Mouse (Mus musculus) G1E (cell line): ENCODE measurements at regions not wholly inside any gene's neighbourhood (a gene's known extent, or its start where the extent isn't known, plus 50 kb on each side); places are given as distances from the start of the nearest gene placed in this dataset.

Source experiments
- ATAC-seq: 2 replicates; pipeline ENCODE4 v1.8.0; 2016; ENCODE audit warnings: mild to moderate bottlenecking; ENCODE audit not compliant: insufficient number of reproducible peaks, poor library complexity, low FRiP score, severe bottlenecking; ENCODE audit errors: extremely low read depth
- DNase-seq: peaks from one replicate; pipeline ENCODE4 v3.0.0; 2012; ENCODE audit warnings: low spot score
- H3K27me3 ChIP-seq: 2 replicates; pipeline ENCODE4 v1.6.1; 2012; ENCODE audit warnings: mild to moderate bottlenecking, low read length, inconsistent platforms; ENCODE audit not compliant: insufficient read depth
- H3K36me3 ChIP-seq: replicated peaks from 2 replicates; pipeline ENCODE3; 2012; ENCODE audit warnings: mild to moderate bottlenecking, inconsistent platforms
- H3K4me1 ChIP-seq: 2 replicates; pipeline ENCODE4 v1.6.1; 2012; ENCODE audit warnings: low read depth, low read length, inconsistent platforms, mixed read lengths; ENCODE audit not compliant: insufficient read depth
- H3K4me3 ChIP-seq: 2 replicates; pipeline ENCODE4 v1.5.1; 2012; ENCODE audit warnings: low read depth, mild to moderate bottlenecking, inconsistent platforms, low read length, moderate library complexity, mixed read lengths
- H3K9me3 ChIP-seq: replicated peaks from 2 replicates; pipeline ENCODE4 v1.6.1; 2012; ENCODE audit warnings: inconsistent platforms
- CTCF ChIP-seq: IDR thresholded peaks from 2 replicates; pipeline ENCODE4 v1.5.1; 2012; ENCODE audit warnings: low read depth, low read length, inconsistent platforms, mixed read lengths
- GATA1 ChIP-seq: IDR thresholded peaks from 2 replicates; pipeline ENCODE4 v1.6.1; 2012; ENCODE audit warnings: borderline replicate concordance, low read length, inconsistent platforms, mixed read lengths
- GATA2 ChIP-seq: IDR thresholded peaks from 2 replicates; pipeline ENCODE4 v1.6.1; 2012; ENCODE audit warnings: low read depth, low read length, inconsistent platforms, borderline replicate concordance
- POLR2AphosphoS5 ChIP-seq: IDR thresholded peaks from 2 replicates; pipeline ENCODE4 v1.6.1; 2012; ENCODE audit warnings: low read depth, low read length, inconsistent platforms; ENCODE audit not compliant: insufficient replicate concordance
- TAL1 ChIP-seq: conservative IDR thresholded peaks from 2 replicates; pipeline ENCODE4 v1.6.1; 2012; ENCODE audit warnings: low read depth, low read length, inconsistent platforms, mixed read lengths

DNA sequence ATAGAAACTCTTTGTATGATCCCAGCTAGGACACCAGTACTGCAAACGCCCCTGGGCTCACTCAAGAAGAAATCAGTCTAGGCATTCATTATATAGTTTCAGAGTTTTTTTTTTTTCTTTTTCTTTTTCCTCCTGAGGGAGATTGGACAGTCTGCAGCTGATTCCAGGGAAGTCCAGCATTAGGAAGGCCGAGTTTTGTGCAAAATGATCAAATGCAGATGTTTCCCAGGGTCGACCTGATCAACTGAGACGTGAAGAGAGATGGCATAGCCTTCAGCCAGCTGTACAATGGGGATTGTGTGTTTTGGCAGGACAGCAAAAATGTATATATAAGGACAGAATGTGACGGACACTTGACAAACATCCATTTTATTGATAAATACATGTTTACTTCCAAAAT, 107.7 kb upstream of the Six2 start:
- DNase-seq (no peak), ATAC-seq (no peak)
- TF ChIP-seq TAL1 (no peak), GATA2 (no peak), GATA1 (no peak), CTCF (no peak), POLR2AphosphoS5 (no peak)
- no peaks in the 10 kb centered on the region for H3K4me1 ChIP-seq
- no peaks in the 10 kb centered on the region for H3K36me3 ChIP-seq
- peaks cover 18% of the 10 kb centered on the region; the same call in 1 of the 2 replicates for H3K27me3 ChIP-seq
- no peak overlapping the region for H3K4me3 ChIP-seq
- no peaks in the 10 kb centered on the region for H3K9me3 ChIP-seq

DNA sequence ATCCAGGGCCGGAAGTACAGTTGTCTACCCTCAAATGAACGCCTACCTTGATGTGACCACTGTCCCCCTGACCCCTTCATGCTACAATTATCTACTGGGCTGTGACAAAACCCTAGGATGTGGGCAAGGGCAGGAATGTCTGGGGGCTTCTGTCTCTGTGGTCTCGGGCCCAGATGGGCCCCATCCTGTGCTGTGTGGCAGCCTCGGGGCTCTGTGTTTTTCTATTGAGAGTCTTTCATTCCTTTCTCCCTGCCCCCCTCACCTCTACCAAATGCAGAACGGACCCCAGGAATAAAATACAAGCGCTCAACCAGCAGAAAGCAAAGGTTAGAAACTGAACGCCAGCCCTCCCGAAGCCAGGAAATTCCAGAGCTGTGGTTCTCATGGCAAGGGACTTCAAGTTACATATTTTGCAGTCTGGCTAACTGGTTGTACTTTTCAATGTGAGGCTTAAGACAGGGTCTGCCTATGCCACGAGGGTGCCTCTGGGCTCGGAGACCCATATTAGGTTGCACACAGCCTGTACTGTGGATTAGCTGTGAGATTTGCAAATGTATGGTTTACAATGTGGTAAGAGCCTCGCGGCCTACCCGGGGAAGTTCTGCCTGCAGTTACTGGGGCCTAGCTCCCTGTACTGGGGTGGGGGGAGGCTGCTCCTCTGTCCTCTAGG, 97.7 kb upstream of the Six2 start:
- no peak for TF ChIP-seq TAL1
- TF ChIP-seq CTCF, result no peak
- no peak for TF ChIP-seq POLR2AphosphoS5
- TF ChIP-seq GATA1, result no peak
- TF ChIP-seq GATA2, result no peak
- no peak for DNase-seq
- no peak overlapping the region for H3K4me3 ChIP-seq
- no peaks in the 10 kb centered on the region for H3K36me3 ChIP-seq
- no peaks in the 10 kb centered on the region for H3K27me3 ChIP-seq
- no peak for ATAC-seq
- no peaks in the 10 kb centered on the region for H3K9me3 ChIP-seq
- no peaks in the 10 kb centered on the region for H3K4me1 ChIP-seq

DNA sequence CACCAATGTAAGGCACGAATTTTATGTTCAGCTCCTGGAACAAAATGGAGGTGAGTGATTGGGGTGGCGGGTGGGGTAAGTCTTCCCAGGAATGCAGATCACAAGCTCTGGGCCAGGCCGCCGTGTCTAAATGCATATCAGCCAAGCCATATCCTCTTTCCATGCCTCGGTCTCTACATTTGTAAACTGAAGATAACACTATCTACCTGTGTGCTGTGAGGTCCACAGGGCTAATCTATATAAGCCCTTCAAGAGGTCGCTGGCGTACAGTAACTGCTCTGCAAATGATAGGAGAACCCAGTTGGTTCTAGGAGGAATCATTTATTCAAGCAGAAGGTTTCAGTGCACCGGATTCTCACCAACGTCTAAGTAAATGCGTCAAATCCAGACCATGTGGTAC, 92.4 kb upstream of the Six2 start:
- Histone ChIP-seq H3K9me3 (no peaks in the 10 kb centered on the region), H3K4me3 (no peak overlapping the region), H3K36me3 (no peaks in the 10 kb centered on the region), H3K4me1 (no peaks in the 10 kb centered on the region), H3K27me3 (no peaks in the 10 kb centered on the region; the same call in 1 of the 2 replicates)
- no peak for ATAC-seq
- no peak for DNase-seq
- TF ChIP-seq CTCF (no peak), GATA2 (no peak), POLR2AphosphoS5 (no peak), TAL1 (no peak), GATA1 (no peak)

- H3K36me3 ChIP-seq, result no peaks in the 10 kb centered on the region
- H3K4me3 ChIP-seq, result no peak overlapping the region
- no peak for ATAC-seq
- no peaks in the 10 kb centered on the region; the same call in 1 of the 2 replicates for H3K27me3 ChIP-seq
- no peak for TF ChIP-seq GATA2
- H3K9me3 ChIP-seq, result no peaks in the 10 kb centered on the region
- DNase-seq, result no peak
- H3K4me1 ChIP-seq, result no peaks in the 10 kb centered on the region
Observed at GRCm38 (mm10) chr17:85776876-85777275, 88.8 kb upstream of the Six2 start.

DNA sequence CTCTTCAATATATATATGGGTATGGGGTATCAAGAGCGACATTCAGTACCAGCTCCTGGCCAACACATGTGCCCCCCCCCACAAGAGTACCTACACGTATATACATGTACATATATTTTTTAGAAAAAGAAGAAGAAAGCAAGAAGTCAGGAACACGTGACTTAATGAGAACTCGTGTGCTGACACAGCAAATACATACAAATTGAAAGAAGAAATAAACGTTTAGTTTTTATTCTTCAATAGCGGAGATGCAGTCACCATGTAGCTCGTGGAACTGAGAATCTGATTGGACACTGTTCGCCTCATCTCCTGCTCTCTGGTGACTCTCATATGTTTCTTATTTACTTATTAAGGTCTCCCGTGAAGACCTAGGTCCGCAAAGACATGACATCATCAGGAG, 80.3 kb upstream of the Six2 start:
- DNase-seq, result no peak
- Histone ChIP-seq H3K27me3 (no peaks in the 10 kb centered on the region), H3K4me1 (no peaks in the 10 kb centered on the region), H3K9me3 (no peaks in the 10 kb centered on the region), H3K36me3 (no peaks in the 10 kb centered on the region), H3K4me3 (no peak overlapping the region)
- no peak for ATAC-seq
- TF ChIP-seq GATA2 (no peak), CTCF (no peak), TAL1 (no peak), GATA1 (no peak), POLR2AphosphoS5 (no peak)

DNA sequence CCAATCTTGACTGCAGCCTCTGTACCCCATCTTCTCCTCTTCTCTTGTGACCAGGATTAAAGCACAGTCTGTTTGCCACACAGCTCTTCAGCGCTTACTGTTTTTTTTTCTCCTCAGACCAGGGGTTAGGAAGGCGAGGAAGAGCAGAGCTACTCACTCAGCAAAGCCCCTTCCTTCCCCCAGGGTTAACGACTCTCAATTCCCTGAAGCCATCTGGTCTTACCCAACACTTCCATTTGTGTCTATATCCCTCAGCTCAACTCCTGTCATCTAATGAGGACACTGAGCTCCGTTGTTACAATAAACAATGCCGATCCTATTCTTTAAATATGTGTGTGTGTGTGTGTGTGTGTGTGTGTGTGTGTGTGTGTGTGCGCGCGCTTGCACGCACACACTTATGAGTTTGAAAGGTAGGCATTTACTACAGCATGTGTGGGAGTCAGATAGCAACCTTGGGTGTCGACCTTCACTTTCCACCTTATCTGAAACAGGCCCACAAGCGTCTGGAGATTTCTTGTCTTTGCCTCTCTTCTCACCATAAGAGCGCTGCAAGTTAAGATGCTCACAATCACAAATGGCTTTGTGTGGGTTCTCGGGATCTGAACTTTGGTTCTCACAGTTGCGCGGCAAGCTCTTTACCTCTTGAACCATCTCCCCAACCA, 79.3 kb upstream of the Six2 start:
- TF ChIP-seq POLR2AphosphoS5 (no peak), CTCF (no peak), GATA1 (no peak), TAL1 (no peak), GATA2 (no peak)
- no peak for ATAC-seq

GRCm38 (mm10) chr17:85766556-85766955, 78.5 kb upstream of the Six2 start:
- Histone ChIP-seq H3K4me1 (no peaks in the 10 kb centered on the region), H3K9me3 (no peaks in the 10 kb centered on the region), H3K36me3 (no peaks in the 10 kb centered on the region), H3K4me3 (no peak overlapping the region), H3K27me3 (no peaks in the 10 kb centered on the region)
- no peak for DNase-seq
- no peak for ATAC-seq
- no peak for TF ChIP-seq CTCF

More for the DNA sequence above, 79.3 kb upstream of the Six2 start:
- no peak for DNase-seq
- Histone ChIP-seq H3K9me3 (no peaks in the 10 kb centered on the region), H3K27me3 (no peaks in the 10 kb centered on the region), H3K4me3 (no peak overlapping the region), H3K36me3 (no peaks in the 10 kb centered on the region), H3K4me1 (no peaks in the 10 kb centered on the region)
